Mouse (Mus musculus): ENCODE results near the gene Spata31d1b.
"Not testable (repeated sequence)": the region's sequence is repeated elsewhere in the genome, so short reads cannot be mapped to it uniquely, and the experiment has no call there.

The Spata31d1b gene

DNA sequence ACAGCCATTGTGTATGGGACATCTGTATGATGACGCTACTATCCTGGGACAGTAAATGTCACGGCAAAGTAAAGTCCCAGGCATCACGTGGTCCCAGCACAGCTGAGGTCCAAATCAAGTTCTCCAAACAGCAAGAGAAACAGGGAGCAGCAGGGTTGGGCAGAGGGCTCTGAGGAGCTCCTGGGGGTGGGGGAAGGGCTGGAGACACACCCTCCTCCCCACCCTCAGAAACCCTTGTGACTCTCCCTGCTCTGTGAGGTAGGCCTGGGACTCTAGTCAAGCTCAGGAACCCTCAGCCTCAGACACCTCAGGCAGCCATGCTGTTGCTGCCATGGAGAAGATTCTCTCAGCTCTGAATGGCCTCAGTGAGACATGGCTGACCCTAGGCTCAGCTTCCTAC is at the start of gene Spata31d1b:
Spata31d1b (plus strand) TSS at position 301 of the 400 bp plus-strand sequence.
- DNase-seq (ENCODE audit: low read depth) = not testable (repeated sequence)

DNA sequence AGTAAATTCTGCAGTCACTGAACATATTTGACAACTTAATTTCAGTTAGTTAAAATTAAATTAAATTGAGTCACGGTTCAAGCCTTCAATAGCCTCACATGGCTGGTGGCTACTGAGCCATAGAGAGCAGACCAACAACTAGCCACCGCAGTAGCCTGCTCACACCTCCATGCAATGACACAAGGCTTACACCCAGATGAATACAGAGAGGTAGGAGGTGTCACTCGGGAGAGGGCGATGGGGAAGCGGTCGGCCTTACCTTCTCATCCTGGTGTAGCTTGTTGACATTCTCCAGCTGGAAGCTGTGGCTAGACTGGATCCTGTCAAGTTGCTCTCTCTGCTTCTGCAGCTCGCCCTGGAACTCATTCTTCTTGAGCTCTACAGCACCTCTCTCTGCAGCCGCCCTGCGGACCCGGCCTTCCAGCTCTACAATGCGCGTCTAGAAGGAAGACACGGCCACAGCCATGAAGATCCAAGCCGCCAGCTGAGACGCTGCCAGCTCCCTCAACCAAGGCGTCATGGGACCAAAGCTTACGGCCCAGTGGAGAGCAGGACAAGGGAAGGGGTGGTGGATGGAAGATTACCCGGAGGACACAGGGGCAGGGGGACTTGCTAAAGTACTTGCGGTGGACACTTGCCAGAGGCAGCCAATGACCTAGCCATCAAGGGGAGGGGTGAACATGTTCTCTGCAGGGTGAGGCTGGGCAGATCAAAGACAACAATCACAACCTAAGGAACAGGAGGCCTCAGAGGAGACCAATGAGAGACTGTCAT is 48.0 kb upstream of the Spata31d1b start:
- no peak for DNase-seq (ENCODE audit: low read depth)

- no peak for DNase-seq (ENCODE audit: low read depth)
Observed at GRCm38 (mm10) chr13:59667763-59668162, 44.3 kb upstream of the Spata31d1b start.

- no peak for DNase-seq (ENCODE audit: low read depth)
Observed at GRCm38 (mm10) chr13:59668501-59669093, 43.5 kb upstream of the Spata31d1b start.

- no peak for DNase-seq (ENCODE audit: low read depth)
Observed at GRCm38 (mm10) chr13:59669946-59670345, 42.1 kb upstream of the Spata31d1b start.

GRCm38 (mm10) chr13:59671521-59671920 is 40.6 kb upstream of the Spata31d1b start:
- DNase-seq (ENCODE audit: low read depth) = no peak

DNA sequence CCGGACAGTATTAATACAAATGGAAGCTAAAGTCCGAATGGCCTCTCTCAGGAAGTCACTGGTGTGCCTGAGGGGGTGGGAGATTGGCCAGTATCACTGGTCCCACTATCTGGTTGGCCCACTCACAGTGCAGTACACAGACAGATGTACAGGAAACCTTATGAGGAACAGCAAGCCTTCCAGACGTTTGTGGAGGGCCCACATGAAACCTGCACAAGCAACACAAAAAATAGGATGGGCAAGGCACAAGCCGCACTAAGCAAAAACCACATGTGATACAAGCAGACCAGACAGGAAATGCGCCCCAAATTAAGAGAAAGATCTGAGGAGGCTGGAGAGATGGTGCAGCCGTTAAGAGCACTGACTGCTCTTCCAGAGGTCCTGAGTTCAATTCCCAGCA is 39.8 kb upstream of the Spata31d1b start:
- DNase-seq (ENCODE audit: low read depth) = no peak

GRCm38 (mm10) chr13:59673597-59673996 is 38.5 kb upstream of the Spata31d1b start:
- no peak for DNase-seq (ENCODE audit: low read depth)

- DNase-seq (ENCODE audit: low read depth) = no peak
Observed at GRCm38 (mm10) chr13:59674215-59674614, 37.9 kb upstream of the Spata31d1b start.

DNA sequence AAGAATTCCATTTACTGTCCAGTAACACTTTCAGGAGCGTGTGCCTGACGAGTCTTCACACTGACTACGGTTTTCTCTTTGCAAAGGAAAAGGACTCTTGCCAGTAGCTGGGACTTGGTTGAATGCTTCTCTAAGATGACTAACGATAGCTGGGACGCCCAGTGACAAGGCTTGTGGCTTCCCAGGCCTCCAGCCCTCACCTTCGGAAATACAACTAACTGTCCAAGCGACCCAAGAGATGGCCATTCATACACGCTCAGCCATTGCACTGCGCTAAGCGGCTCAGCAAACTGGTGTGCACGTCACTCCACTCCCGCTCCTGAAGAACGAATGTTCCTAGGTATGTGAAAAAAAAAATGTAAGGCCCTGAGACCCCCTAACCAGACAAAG is 37.3 kb upstream of the Spata31d1b start:
- DNase-seq (ENCODE audit: low read depth) = no peak

GRCm38 (mm10) chr13:59675151-59676011 is 36.7 kb upstream of the Spata31d1b start, which contains the start of gene Golm1:
Golm1 (minus strand) TSS chr13:59675811.
- no peak for DNase-seq (ENCODE audit: low read depth)

DNA sequence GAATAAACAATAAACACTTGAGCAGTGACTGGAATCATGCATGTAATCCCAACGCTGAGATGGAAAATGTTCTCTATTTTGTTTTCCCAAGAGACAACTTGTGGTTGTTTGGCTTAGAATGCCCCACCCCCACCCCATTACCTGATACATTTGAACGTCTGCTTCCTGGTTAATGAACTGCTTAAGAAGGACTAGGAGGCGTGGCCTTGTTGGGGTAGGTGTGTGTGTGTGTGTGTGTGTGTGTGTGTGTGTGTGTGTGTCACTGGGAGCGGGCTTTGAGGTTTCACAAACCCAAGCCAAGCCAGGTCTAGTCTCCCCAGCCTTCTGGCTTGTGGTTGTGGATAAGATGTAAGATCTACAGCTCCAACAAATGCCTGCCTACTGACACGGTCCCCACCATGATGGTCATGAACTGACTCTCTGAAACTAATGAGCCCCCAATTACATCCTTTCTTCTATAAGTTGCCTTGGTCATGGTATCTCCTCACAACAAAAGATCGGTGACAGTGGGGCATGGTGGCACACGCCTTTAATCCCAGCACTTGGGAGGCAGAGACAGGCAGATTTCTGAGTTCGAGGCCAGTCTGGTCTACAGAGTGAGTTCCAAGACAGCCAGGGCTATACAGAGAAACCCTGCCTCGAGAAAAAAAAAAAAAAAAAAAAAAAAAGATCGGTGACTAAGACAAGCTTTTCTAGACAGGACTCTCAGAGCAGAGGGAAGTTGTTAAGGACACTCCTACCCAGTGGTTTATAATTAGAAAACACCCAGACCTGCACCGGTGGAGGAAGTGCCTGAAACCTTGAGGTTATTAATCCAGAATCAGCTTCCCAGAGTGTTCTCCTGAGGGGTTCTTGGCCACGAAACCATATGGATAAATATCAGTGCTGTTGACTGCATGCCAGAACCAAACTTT is 35.5 kb upstream of the Spata31d1b start:
- DNase-seq (ENCODE audit: low read depth) = no peak

DNA sequence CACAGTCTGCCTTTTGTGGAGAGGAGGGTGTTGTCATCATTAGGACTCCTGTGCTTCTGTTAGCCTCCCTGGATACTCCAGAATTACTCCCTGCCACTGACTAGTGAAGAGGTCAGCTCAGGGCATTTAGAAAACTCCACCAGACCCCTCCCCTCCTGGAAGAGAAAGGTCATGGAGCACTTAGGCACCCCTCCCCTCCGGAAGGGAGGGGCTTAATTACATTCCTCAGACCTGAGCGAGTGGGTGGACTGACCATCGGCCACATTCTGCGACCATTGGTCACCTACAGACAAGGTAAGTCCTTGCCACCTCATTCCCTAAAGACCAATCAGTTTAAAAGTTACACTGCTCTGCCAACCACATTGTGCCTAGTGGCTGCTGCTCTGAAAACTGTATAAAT is 32.8 kb upstream of the Spata31d1b start:
- DNase-seq (ENCODE audit: low read depth) = no peak

DNA sequence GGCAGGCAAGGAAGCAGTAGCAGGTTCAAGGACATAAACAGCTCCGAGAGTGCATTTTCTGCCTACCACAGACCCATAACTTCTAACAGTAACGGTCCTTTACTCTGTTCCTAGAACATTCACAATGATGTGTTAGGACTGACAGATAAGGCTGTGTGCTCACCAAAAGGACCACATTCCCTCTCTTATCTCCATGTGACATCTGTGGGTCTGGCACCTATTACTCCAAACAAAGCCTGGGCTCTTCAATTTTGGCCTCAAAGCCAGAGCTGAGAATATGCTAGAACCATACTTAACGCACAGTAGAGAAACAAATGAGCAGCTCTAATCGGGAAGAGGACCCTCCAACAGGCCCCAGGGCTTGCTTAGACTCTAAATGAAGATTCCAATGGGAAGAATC is 32.2 kb upstream of the Spata31d1b start:
- no peak for DNase-seq (ENCODE audit: low read depth)

DNA sequence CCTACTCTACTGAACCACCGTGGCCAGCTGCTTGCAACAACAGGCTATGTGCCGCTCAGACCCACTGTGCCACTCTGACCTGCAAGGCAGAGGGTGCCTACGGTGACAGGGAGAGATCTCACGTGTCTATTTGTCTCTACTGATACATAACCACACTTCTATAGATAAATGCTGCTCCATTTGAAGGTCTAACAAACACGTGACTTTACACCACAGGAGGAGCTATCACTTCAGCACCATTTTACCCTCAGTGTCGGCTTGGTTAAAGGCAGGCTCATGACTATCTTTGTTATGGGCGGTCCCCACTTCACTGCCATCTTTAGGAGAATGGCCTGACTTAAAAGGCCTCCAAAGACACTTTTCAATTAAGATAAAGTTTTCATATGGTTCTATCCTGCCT is 29.5 kb upstream of the Spata31d1b start:
- no peak for DNase-seq (ENCODE audit: low read depth)

GRCm38 (mm10) chr13:59685236-59685635 is 26.8 kb upstream of the Spata31d1b start:
- DNase-seq (ENCODE audit: low read depth) = no peak

- DNase-seq (ENCODE audit: low read depth) = no peak
Observed at GRCm38 (mm10) chr13:59688338-59688770, 23.7 kb upstream of the Spata31d1b start.

DNA sequence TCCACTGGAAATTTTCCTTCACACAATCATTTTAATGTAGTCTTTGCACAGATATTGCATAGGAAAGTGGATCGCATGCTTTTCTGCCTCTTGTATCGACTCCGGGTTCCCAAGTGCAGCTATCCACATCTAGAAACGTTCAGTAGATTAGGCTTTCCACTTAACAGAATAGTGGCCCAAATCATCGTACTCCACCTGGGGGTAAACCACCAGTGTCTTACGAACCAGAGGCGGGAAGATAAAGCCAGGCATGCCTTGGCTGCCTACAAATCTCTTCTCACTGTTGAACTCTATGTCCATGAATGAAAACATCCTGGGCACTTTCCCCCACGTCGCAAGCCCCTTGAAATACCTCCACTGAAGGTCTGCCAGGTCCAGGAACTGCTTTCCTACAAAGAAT is 22.8 kb upstream of the Spata31d1b start:
- no peak for DNase-seq (ENCODE audit: low read depth)

DNA sequence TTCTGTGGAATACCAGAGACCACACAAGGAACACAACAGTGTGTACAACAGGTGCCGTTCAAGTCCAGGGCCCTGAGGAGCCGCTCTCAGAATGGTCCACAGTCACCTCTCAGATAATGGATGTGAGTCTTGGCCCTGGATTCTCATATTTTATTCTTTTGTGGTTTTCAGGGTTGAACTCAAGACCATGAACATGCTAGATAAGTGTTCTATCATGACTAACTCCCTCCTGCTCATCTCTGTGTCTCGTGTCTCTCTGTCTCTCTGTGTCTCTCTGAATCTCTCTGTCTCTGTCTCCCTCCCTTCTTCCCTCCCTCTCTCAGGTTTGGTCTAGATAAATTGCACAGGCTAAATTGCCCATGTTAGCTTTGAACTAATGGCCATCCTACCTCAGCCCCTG is 22.2 kb upstream of the Spata31d1b start:
- no peak for DNase-seq (ENCODE audit: low read depth)

DNA sequence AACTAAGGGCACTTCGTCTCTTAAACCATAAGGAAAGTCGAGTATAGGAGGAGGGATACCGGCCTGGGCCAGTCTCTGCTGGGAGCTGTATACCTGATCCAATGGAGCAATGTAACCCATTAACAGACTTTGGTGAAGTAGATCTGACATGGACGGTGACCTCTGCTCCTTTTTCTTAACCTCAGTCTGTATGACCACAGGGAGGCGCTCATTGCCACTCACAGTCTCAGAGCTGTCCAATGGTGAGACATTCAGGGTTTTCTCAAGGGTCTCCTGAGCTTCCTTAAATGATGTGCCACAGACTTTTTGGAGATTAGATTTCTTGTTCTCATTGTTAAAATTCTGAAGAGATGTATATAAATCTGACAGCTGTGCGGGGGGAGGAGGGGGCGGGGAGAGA is 21.5 kb upstream of the Spata31d1b start:
- no peak for DNase-seq (ENCODE audit: low read depth)

DNA sequence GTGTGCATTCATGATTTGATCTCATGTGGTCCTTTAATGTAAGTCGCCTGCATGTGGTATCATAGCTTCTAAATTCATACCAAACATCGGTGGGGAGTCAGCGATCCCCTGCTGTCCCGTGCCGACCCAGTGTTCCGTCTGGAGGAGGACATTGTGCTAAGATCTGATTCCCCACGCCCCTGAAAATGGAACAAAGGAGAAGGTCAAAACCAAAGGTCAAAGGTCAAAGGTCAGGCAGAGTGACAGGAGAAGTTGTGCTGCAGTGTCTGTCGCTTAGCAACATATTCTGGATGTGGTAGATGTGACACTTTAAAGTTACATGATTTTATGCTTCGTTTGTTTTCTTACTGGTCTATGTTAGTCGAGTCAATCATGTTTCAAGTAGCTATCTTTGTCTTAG is 20.6 kb upstream of the Spata31d1b start:
- no peak for DNase-seq (ENCODE audit: low read depth)

DNA sequence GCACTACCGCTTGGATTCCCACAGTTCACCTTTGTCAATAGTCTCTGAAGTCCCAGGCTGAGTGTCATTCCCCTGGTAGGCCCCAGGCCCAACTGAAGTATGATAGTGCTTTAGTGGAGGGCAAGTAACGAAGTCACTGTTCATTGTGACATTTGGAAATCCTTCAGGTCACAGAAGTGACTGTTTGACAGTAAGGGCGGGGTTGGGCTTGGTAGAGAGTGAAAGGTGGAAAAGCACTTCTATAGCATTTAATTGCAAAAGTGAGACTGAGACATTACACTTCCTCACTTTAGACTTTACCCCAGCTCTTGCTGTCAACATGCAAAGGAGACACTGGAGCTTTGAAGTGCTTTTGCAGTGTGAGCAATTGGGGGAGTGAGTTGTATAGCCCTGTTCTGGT is 18.1 kb upstream of the Spata31d1b start, which contains the start of gene 4921517D22Rik:
4921517D22Rik (minus strand) TSS at position 101 of the 400 bp plus-strand sequence.
- DNase-seq (ENCODE audit: low read depth) = no peak

All from fibroblast of lung, adult 2 months (primary cell).